Mouse (Mus musculus) ES-CJ7 (cell line): Measurements from ENCODE around the gene Stpg3.
A peak's percentile ranks its signal among the peaks of the same experiment; 100 is the strongest.

Experiments used
- DNase-seq: peaks from one replicate; pipeline ENCODE4 v3.0.0; 2011; ENCODE audit warnings: low read depth, low spot score

The Stpg3 gene

GRCm38 (mm10) chr2:25210686-25211085, 3.8 kb downstream of the Stpg3 start:
- DNase-seq, result no peak

DNA sequence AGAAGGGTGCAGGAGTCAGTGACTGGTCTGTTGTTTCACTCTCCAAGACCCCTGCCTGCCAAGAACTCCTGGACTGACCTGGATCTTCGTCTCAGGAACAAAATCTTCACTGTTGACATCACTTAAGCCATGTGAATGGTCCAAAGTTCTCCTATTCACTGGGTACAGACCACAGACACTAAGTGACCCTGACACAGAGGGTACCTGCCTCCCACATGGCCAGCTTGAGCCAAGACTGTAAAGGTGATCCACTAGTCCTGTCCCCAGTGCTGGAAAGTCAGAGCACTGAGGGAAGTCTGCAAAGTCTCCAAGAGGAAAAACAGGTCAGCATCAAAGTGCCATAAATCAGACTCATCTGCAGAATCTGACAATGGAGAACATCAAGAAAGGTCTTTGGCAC, 6.8 kb downstream of the Stpg3 start:
- no peak for DNase-seq

- DNase-seq, result peak; percentile 68
Measured at GRCm38 (mm10) chr2:25203631-25204214, 10.7 kb downstream of the Stpg3 start.

- DNase-seq, result no peak
Measured at GRCm38 (mm10) chr2:25200631-25201030, 13.8 kb downstream of the Stpg3 start.

GRCm38 (mm10) chr2:25197946-25198345, 16.5 kb downstream of the Stpg3 start:
- no peak for DNase-seq

DNA sequence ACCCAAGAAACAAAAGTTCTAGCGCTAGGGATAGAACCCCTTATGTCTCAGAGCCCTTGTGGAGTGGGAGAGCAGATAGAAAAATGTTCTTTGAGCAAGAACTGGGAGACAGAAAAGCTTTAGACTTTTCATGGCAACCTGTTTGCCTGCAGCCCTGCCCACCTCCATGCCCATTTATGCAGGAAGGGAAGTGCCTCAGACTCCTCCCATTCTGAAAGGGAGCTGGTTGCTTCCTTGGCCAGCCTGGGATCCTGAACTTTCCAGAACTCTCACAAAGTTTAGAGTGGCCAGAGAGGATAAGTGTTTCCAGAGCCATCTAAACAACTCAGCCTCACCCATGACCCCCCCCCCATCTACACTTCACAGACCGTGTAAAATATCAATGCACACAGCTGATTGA, 17.2 kb downstream of the Stpg3 start:
- no peak for DNase-seq

GRCm38 (mm10) chr2:25196172-25196954, 18.1 kb downstream of the Stpg3 start, which contains the start of gene Tor4a:
Tor4a (minus strand) TSS chr2:25196886.
- peak; percentile 85 for DNase-seq

- DNase-seq, result peak; percentile 51
Measured at GRCm38 (mm10) chr2:25195211-25196156, 19.0 kb downstream of the Stpg3 start.

- DNase-seq, result no peak
Measured at GRCm38 (mm10) chr2:25194486-25195171, 19.8 kb downstream of the Stpg3 start.

- no peak for DNase-seq
Measured at GRCm38 (mm10) chr2:25194006-25194405, 20.4 kb downstream of the Stpg3 start.

GRCm38 (mm10) chr2:25193330-25193770, 21.1 kb downstream of the Stpg3 start:
- peak; percentile 96 for DNase-seq

GRCm38 (mm10) chr2:25187841-25188240, 26.6 kb downstream of the Stpg3 start:
- DNase-seq, result no peak

GRCm38 (mm10) chr2:25186575-25186930, 27.9 kb downstream of the Stpg3 start:
- DNase-seq, result no peak

GRCm38 (mm10) chr2:25185625-25186574, 28.5 kb downstream of the Stpg3 start:
- peak; percentile 70 for DNase-seq

GRCm38 (mm10) chr2:25184496-25184895, 29.9 kb downstream of the Stpg3 start:
- no peak for DNase-seq

DNA sequence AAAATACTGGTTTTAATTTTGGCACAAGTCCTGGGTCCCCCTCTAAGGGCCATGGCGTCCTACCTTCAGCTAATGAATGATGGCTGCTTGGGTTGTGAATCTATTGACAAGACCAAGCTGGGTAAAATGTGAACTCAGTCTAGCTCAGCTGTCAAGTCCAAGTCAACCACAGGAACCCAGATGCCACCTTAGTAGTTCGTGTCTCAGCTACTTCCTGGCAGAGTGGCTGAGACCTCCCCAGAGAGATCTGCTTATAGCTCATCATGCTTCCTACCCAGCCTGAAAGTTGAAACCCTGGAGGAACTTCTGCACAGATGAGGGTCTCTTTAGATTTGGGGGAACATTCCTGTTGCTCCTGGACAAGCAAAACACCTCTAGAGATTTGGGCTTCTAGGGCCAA, 31.1 kb downstream of the Stpg3 start:
- DNase-seq, result no peak

- no peak for DNase-seq
Measured at GRCm38 (mm10) chr2:25182664-25183063, 31.8 kb downstream of the Stpg3 start.

DNA sequence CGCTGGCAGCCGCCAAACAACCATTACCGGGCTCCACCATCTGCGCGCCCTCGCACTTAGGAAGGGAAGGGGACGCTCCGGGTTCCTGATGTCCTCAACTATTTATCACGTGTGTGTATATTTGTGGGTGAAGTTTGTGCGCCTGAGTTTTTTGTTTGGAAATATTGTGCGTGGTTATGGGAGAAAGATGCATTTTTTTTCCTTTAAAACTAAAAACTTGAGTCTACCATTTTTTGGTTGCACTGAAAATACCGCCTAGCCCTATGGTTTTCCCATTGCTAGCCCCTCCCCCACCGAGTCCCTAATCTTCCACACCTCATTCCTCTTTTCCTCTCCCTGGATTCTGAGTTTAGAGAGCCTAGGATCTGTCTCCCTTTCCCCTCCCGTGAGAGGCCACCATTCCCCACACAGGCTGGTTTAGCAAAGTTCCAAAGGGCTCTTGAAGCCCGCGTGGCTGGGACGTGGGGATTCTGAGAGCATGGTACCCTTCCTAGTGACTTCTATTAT, 32.5 kb downstream of the Stpg3 start:
- peak; percentile 44 for DNase-seq

DNA sequence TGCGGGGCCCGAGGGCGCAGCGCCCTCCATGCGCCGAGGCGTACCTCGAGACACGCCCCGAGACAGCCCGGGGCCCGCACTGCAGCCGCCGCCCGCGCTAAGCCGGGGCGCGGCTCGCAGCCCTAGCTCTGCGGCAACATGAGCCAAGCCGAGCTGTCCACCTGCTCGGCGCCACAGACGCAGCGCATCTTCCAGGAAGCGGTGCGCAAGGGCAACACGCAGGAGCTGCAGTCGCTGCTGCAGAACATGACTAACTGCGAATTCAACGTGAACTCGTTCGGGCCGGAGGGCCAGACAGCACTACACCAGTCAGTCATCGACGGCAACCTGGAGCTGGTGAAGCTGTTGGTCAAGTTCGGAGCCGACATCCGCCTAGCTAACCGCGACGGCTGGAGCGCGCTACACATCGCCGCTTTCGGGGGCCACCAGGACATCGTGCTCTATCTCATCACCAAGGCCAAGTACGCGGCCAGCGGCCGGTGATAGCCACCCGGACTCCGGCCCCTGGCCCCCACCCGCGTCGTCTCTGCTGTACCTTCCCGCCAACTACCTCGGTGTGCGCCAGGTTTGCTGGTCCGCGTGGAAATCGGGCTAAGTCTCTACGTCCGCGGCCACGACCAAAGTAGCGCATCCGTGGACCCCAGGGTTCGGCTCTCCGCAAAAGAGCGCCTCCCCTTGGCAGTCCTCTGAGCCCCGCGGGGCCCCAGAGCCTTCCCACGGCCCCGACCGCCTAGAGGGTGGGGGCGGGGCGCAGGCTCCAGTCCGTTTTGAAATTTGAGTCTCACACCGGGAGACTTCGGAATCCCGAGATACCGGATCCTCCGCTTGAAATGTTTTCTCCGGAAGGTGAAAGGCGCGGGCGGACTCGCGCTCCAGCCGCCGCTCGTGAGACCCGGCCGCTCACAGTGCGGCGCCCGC, 33.2 kb downstream of the Stpg3 start:
- DNase-seq, result peak; percentile 73
